Mouse (Mus musculus): Measurements from ENCODE around the gene Adgrv1. TPM values are rescaled to one million over a fixed set of nuclear protein-coding genes. Genes with fewer than 3 reads are reported as not detected.
"Not testable (repeated sequence)": the region's sequence is repeated elsewhere in the genome, so short reads cannot be mapped to it uniquely, and the experiment has no call there.

Gene Adgrv1
- total RNA-seq (2017), result 0.38 to 0.97 TPM in 2 of 3 replicates, not detected in the other

- no peak for ATAC-seq (replicated peaks; ENCODE audit: insufficient number of reproducible peaks, low FRiP score, low TSS enrichment, poor library complexity, severe bottlenecking)
These were observed at the start of gene Adgrv1 for GRCm38 (mm10) chr13:81632720-81633415. Gene Adgrv1 (minus strand): TSS chr13:81633154.

DNA sequence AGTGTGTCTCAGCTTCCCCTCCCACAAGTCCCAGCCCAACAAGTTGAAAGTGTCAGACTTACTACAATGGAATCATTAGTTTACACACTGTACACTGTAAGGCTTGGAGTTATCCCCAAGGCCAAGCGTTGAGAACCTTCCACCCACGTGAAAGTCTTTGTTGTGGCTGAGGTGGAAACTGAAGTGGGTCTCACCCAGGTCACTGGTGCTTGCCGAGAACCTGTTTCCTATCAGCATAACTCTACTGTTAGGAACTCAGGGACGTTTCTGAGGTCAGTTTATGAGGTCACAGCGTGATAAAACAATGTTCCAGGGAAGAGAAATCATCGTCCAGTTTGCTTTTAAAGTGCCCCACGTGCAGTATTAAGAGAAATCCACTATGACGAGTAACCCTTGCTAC, 42.4 kb upstream of the Adgrv1 start:
- ATAC-seq (replicated peaks; ENCODE audit: insufficient number of reproducible peaks, low FRiP score, low TSS enrichment, poor library complexity, severe bottlenecking), result no peak

GRCm38 (mm10) chr13:81667713-81668112, 34.8 kb upstream of the Adgrv1 start:
- ATAC-seq (replicated peaks; ENCODE audit: insufficient number of reproducible peaks, low FRiP score, low TSS enrichment, poor library complexity, severe bottlenecking), result no peak

GRCm38 (mm10) chr13:81664331-81664698, 31.4 kb upstream of the Adgrv1 start:
- 0 out of 2 replicates have a peak, but pooled peaks have one; percentile 22 for ATAC-seq (replicated peaks; ENCODE audit: insufficient number of reproducible peaks, low FRiP score, low TSS enrichment, poor library complexity, severe bottlenecking)

DNA sequence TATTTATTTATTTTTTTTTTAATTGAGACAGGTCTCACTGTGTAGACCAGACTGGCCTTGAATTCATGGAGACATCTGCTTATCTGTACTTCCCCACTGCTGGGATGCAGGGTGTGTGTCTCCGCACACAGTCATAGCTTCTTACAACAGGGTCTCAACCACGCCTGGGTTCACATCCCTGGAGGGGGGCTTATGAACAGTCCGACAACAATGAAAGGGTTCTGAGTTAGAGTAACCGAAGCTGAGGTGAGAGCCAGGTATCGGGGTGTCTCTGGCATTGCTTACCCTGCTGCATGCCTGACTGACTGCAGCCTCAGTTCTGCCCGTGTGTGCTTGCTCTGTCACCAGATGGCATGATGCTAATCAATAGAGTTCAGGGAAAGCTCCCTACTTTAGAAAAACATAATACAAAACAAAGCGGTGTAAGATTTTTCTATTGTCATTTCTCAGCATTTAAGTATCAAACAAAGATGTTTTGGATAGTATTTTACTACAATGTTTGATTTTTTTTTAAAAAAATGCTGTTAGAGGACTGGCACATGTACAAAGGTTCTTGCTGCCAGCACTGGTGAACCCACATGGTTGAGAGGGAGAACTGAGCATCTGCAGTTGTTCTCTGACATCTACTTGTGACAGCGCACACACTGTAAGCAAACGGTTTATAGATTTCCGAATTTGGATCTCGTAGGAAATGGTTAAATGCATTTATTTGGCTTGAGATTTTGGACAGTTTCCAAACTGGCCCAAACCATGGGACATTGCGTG, 30.8 kb upstream of the Adgrv1 start:
- ATAC-seq (replicated peaks; ENCODE audit: insufficient number of reproducible peaks, low FRiP score, low TSS enrichment, poor library complexity, severe bottlenecking), result no peak

- ATAC-seq (replicated peaks; ENCODE audit: insufficient number of reproducible peaks, low FRiP score, low TSS enrichment, poor library complexity, severe bottlenecking), result peak; percentile 27
These were observed 25.2 kb upstream of the Adgrv1 start for GRCm38 (mm10) chr13:81658053-81658752.

- ATAC-seq (replicated peaks; ENCODE audit: insufficient number of reproducible peaks, low FRiP score, low TSS enrichment, poor library complexity, severe bottlenecking), result peak; percentile 93
These were observed 24.5 kb upstream of the Adgrv1 start, which contains the start of gene Lysmd3 for GRCm38 (mm10) chr13:81657351-81658052. Gene Lysmd3 (plus strand): TSS chr13:81657663.

- no peak for ATAC-seq (replicated peaks; ENCODE audit: insufficient number of reproducible peaks, low FRiP score, low TSS enrichment, poor library complexity, severe bottlenecking)
These were observed 24.0 kb upstream of the Adgrv1 start for GRCm38 (mm10) chr13:81657008-81657350.

GRCm38 (mm10) chr13:81656091-81656850, 23.3 kb upstream of the Adgrv1 start:
- no peak for ATAC-seq (replicated peaks; ENCODE audit: insufficient number of reproducible peaks, low FRiP score, low TSS enrichment, poor library complexity, severe bottlenecking)

DNA sequence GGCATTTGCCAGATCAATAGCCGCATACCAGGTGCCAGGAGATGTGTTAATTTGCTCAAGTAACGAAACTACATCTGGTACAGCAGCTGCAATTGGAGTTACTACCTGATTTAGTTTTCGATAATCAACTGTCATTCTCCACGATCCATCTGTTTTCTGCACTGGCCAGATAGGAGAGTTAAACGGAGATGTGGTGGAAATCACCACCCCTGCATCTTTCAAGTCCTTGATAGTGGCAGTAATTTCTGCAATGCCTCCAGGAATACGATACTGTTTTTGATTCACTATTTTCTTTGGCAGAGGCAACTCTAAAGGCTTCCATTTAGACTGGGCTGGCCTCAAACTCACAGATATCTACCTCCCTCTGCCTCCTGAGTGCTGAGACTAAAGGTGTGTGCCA, 17.4 kb upstream of the Adgrv1 start:
- ATAC-seq (replicated peaks; ENCODE audit: insufficient number of reproducible peaks, low FRiP score, low TSS enrichment, poor library complexity, severe bottlenecking), result not testable (repeated sequence)

- no peak for ATAC-seq (replicated peaks; ENCODE audit: insufficient number of reproducible peaks, low FRiP score, low TSS enrichment, poor library complexity, severe bottlenecking)
These were observed 13.4 kb upstream of the Adgrv1 start for GRCm38 (mm10) chr13:81646348-81646747.

GRCm38 (mm10) chr13:81644047-81644565, 11.2 kb upstream of the Adgrv1 start:
- ATAC-seq (replicated peaks; ENCODE audit: insufficient number of reproducible peaks, low FRiP score, low TSS enrichment, poor library complexity, severe bottlenecking), result no peak

GRCm38 (mm10) chr13:81642491-81643149, 9.7 kb upstream of the Adgrv1 start:
- ATAC-seq (replicated peaks; ENCODE audit: insufficient number of reproducible peaks, low FRiP score, low TSS enrichment, poor library complexity, severe bottlenecking), result no peak

- ATAC-seq (replicated peaks; ENCODE audit: insufficient number of reproducible peaks, low FRiP score, low TSS enrichment, poor library complexity, severe bottlenecking), result no peak
These were observed 8.5 kb upstream of the Adgrv1 start for GRCm38 (mm10) chr13:81641289-81642045.

GRCm38 (mm10) chr13:81640881-81641280, 7.9 kb upstream of the Adgrv1 start:
- no peak for ATAC-seq (replicated peaks; ENCODE audit: insufficient number of reproducible peaks, low FRiP score, low TSS enrichment, poor library complexity, severe bottlenecking)

GRCm38 (mm10) chr13:81639624-81640023, 6.7 kb upstream of the Adgrv1 start:
- no peak for ATAC-seq (replicated peaks; ENCODE audit: insufficient number of reproducible peaks, low FRiP score, low TSS enrichment, poor library complexity, severe bottlenecking)

DNA sequence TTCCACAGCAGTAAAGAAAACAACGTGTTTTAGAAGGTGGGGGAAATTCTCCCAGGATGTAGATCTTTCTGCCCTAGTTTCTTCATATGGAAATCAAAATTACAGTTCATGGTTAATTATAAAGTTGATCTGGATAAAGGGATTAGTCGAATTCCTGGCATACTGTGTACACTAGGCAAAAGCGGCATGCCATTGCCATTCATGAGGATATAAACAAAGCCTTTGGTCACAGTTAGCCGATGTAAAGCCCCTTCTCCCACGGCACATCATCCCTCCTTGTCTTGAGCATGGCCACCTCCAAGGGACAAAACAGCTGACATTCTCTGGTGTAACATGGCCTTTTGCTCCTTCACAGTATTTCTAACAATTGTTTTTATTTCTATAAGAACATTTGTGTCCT, 2.4 kb downstream of the Adgrv1 start:
- ATAC-seq (replicated peaks; ENCODE audit: insufficient number of reproducible peaks, low FRiP score, low TSS enrichment, poor library complexity, severe bottlenecking), result no peak
